Mouse (Mus musculus): ENCODE results near the gene Ccdc33.

- TF ChIP-seq CTCF (IDR thresholded peaks at IDR 0.05; ENCODE audit: low read depth) (no peak), EP300 (IDR thresholded peaks at IDR 0.05; ENCODE audit: low read depth) (no peak)
Observed at GRCm38 (mm10) chr9:57989309-57989708, 129.3 kb downstream of the Ccdc33 start.

All from liver, embryonic 14.5 days (tissue).